ENCODE assay signal across 8 mouse cellular contexts in the genomic region with DNA sequence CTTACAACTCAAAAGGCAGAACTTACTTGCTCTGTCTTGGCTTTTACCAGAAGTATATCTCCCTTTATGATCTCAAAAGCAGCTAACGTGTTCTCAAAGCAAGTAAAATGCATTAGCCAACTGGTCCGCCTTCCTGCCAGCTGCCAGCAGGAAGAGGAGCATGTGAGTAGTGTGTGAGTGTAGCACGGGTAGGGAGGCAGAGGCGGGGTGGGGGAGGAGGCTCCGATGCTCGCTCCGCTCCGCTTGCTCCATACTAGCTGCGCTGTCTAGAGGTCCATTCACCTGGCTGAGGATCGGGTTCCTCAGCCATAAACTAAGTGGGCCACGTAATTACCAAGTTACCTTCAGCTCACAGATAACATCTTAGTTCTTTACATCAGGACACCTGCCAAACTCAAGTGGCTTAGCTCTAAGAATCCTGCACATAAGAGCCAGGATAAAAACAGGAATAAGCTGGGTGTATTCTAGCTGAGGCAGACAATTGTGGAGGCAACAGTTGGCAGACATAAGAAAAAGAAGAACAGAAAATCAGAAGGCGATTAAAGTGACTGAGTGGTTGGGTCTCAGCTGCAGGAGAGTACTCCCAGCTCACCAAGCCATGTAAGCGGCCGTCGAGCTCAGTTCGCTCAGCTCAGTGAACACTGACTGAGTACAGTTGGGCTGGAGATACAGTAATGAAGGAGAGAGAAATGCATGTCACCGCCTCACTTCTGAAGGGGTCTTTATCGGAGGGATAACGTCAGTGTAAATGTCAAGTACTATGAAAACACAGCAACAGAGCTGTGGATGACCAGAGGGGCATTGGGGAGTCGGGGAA.
DNase-seq lines count a peak whose midpoint lies in the region; ATAC-seq and TF ChIP-seq lines count a peak whose summit lies in the region.

No protein-coding gene starts in this region.

- no peak for TF ChIP-seq POLR2A in testis, adult 2 months (IDR thresholded peaks at IDR 0.05; ENCODE audit: control insufficient read depth, low read depth, low read length)

- no peaks in the 10 kb centered on the region for H3K9me3 ChIP-seq in forebrain, postnatal 0 days (ENCODE audit: low read length)
- H3K9me3 ChIP-seq in kidney, embryonic 14.5 days (ENCODE audit: control insufficient read depth, low read length), result no peaks in the 10 kb centered on the region
- no peaks in the 10 kb centered on the region for H3K9me3 ChIP-seq in limb, embryonic 13.5 days
- H3K9me3 ChIP-seq in intestine, postnatal 0 days (ENCODE audit: control insufficient read depth), result no peaks in the 10 kb centered on the region

- peak; percentile 79 for ATAC-seq in forebrain, postnatal 0 days
- peak; percentile 94 for ATAC-seq in kidney, embryonic 14.5 days (ENCODE audit: low FRiP score, low TSS enrichment)
- peak; percentile 73 for ATAC-seq in limb, embryonic 13.5 days (ENCODE audit: low FRiP score, low read depth)
- ATAC-seq in monocyte, adult 5-6 weeks (replicated peaks; ENCODE audit: insufficient number of reproducible peaks, low FRiP score, low TSS enrichment, poor library complexity, severe bottlenecking), result no peak
- no peak for ATAC-seq in intestine, postnatal 0 days

- H3K27me3 ChIP-seq in testis, adult 2 months (ENCODE audit: control insufficient read depth, insufficient read depth, low read length), result no peaks in the 10 kb centered on the region
- no peaks in the 10 kb centered on the region for H3K27me3 ChIP-seq in forebrain, postnatal 0 days (ENCODE audit: insufficient read depth, low read length)
- no peaks in the 10 kb centered on the region for H3K27me3 ChIP-seq in kidney, embryonic 14.5 days (ENCODE audit: control insufficient read depth, insufficient read depth, low read length)
- no peaks in the 10 kb centered on the region for H3K27me3 ChIP-seq in limb, embryonic 13.5 days
- H3K27me3 ChIP-seq in intestine, postnatal 0 days (replicated peaks; ENCODE audit: control insufficient read depth, insufficient read depth, low read length), result no peaks in the 10 kb centered on the region

- H3K36me3 ChIP-seq in testis, adult 2 months (ENCODE audit: control insufficient read depth, insufficient read depth, low read length), result no peaks in the 10 kb centered on the region
- no peaks in the 10 kb centered on the region for H3K36me3 ChIP-seq in forebrain, postnatal 0 days (ENCODE audit: insufficient read depth)
- H3K36me3 ChIP-seq in kidney, embryonic 14.5 days (ENCODE audit: control insufficient read depth, insufficient read depth, low read length), result peaks cover 4% of the 10 kb centered on the region; the same call in 1 of the 2 replicates
- peaks cover 9% of the 10 kb centered on the region for H3K36me3 ChIP-seq in limb, embryonic 13.5 days
- peaks cover 11% of the 10 kb centered on the region; the same call in 1 of the 2 replicates for H3K36me3 ChIP-seq in intestine, postnatal 0 days (ENCODE audit: control insufficient read depth, insufficient read depth)

- 0 out of 2 replicates have a peak, but pooled peaks have one; percentile 12 for TF ChIP-seq CTCF in testis, adult 2 months (IDR thresholded peaks at IDR 0.05; ENCODE audit: control insufficient read depth, insufficient read depth, insufficient replicate concordance, low read depth, low read length)
- no peak for TF ChIP-seq CTCF in forebrain, postnatal 0 days (IDR thresholded peaks at IDR 0.05; ENCODE audit: low read depth)
- TF ChIP-seq CTCF in intestine, postnatal 0 days (IDR thresholded peaks at IDR 0.05; ENCODE audit: low read depth), result no peak

- WGBS in forebrain, postnatal 0 days, result 45% methylated on average over 20 of the region's 20 CpGs
- WGBS in kidney, embryonic 14.5 days, result 22% methylated on average over 20 of the region's 20 CpGs
- WGBS in limb, embryonic 13.5 days, result 60% methylated on average over 20 of the region's 20 CpGs
- WGBS in intestine, postnatal 0 days, result 67% methylated on average over 20 of the region's 20 CpGs

- H3K4me3 ChIP-seq in testis, adult 2 months (ENCODE audit: control insufficient read depth, low read depth, low read length), result no peak overlapping the region
- H3K4me3 ChIP-seq in forebrain, postnatal 0 days (ENCODE audit: low read depth, low read length), result no peak overlapping the region
- no peak overlapping the region for H3K4me3 ChIP-seq in kidney, embryonic 14.5 days (ENCODE audit: low read length)
- H3K4me3 ChIP-seq in limb, embryonic 13.5 days, result no peak overlapping the region
- no peak overlapping the region for H3K4me3 ChIP-seq in intestine, postnatal 0 days (ENCODE audit: low read depth, low read length)

- H3K9ac ChIP-seq in forebrain, postnatal 0 days, result no peak overlapping the region
- H3K9ac ChIP-seq in kidney, embryonic 14.5 days (ENCODE audit: low read depth, low read length), result no peak overlapping the region
- no peak overlapping the region for H3K9ac ChIP-seq in limb, embryonic 13.5 days
- no peak overlapping the region for H3K9ac ChIP-seq in intestine, postnatal 0 days (ENCODE audit: low read depth, low read length)

- peak overlapping the region; percentile 36 for H3K4me2 ChIP-seq in forebrain, postnatal 0 days (ENCODE audit: low read depth)
- H3K4me2 ChIP-seq in kidney, embryonic 14.5 days (replicated peaks; ENCODE audit: low read depth, low read length), result peak overlapping the region; percentile 27
- H3K4me2 ChIP-seq in limb, embryonic 13.5 days (replicated peaks), result no peak overlapping the region
- H3K4me2 ChIP-seq in intestine, postnatal 0 days (replicated peaks; ENCODE audit: low read depth), result no peak overlapping the region

- H3K27ac ChIP-seq in testis, adult 2 months (ENCODE audit: control insufficient read depth, insufficient read depth, low read depth, low read length), result no peak overlapping the region
- no peak overlapping the region for H3K27ac ChIP-seq in forebrain, postnatal 0 days (ENCODE audit: low read depth, low read length)
- peak overlapping the region; percentile 8; the same call in 1 of the 2 replicates for H3K27ac ChIP-seq in kidney, embryonic 14.5 days (ENCODE audit: low read depth, low read length)
- 0 out of 2 replicates have a peak overlapping the region, but pooled peaks have one; percentile 15 for H3K27ac ChIP-seq in limb, embryonic 13.5 days
- no peak overlapping the region for H3K27ac ChIP-seq in intestine, postnatal 0 days (ENCODE audit: low read depth, low read length)

- DNase-seq in testis, postnatal 10 days (ENCODE audit: low spot score), result no peak
- DNase-seq in forebrain, postnatal 0 days, result peak; percentile 63
- peak; percentile 69 to 72 for DNase-seq in right cerebral cortex, postnatal 36 days (ENCODE audit: low spot score in 2 of 2)

- H3K4me1 ChIP-seq in testis, adult 2 months (ENCODE audit: control insufficient read depth, insufficient read depth, low read length), result no peaks in the 10 kb centered on the region
- peaks cover 6% of the 10 kb centered on the region; the same call in 1 of the 2 replicates for H3K4me1 ChIP-seq in forebrain, postnatal 0 days (ENCODE audit: insufficient read depth)
- H3K4me1 ChIP-seq in kidney, embryonic 14.5 days (ENCODE audit: control insufficient read depth, insufficient read depth, low read length), result peaks cover 26% of the 10 kb centered on the region
- peaks cover 18% of the 10 kb centered on the region for H3K4me1 ChIP-seq in limb, embryonic 13.5 days
- no peaks in the 10 kb centered on the region for H3K4me1 ChIP-seq in intestine, postnatal 0 days (replicated peaks; ENCODE audit: control insufficient read depth, insufficient read depth, low read length)

Comparison
In these comparisons a context has a peak if more than half of its experiments do, and no peak if none do; other contexts are left out.
1. H3K27ac ChIP-seq: peak in kidney, embryonic 14.5 days (single experiment) and limb, embryonic 13.5 days (single experiment); none in testis, adult 2 months (single experiment), forebrain, postnatal 0 days (single experiment) and intestine, postnatal 0 days (single experiment).
2. ATAC-seq: peak in forebrain, postnatal 0 days (single experiment), kidney, embryonic 14.5 days (single experiment) and limb, embryonic 13.5 days (single experiment); none in monocyte, adult 5-6 weeks (single experiment) and intestine, postnatal 0 days (single experiment).
3. H3K4me2 ChIP-seq: peak in forebrain, postnatal 0 days (single experiment) and kidney, embryonic 14.5 days (single experiment); none in limb, embryonic 13.5 days (single experiment) and intestine, postnatal 0 days (single experiment).